Mouse (Mus musculus): ENCODE data around the gene Arhgap24. TPM values are rescaled to one million over a fixed set of nuclear protein-coding genes. Genes with fewer than 3 reads are reported as not detected.

Gene Arhgap24
- polyA plus RNA-seq, 1 experiment from 2014 or later: 13.3 TPM

GRCm38 (mm10) chr5:102723558-102723957, 242.4 kb downstream of the Arhgap24 start:
- Histone ChIP-seq H3K27ac (ENCODE audit: low read length) (no peak overlapping the region), H3K4me2 (ENCODE audit: low read length) (no peak overlapping the region), H3K36me3 (ENCODE audit: control insufficient read depth, insufficient read depth, low read length) (no peaks in the 10 kb centered on the region), H3K27me3 (ENCODE audit: control insufficient read depth, insufficient read depth, low read depth, low read length) (no peaks in the 10 kb centered on the region), H3K4me3 (ENCODE audit: low read depth, low read length) (no peak overlapping the region), H3K4me1 (ENCODE audit: control insufficient read depth, insufficient read depth, low read length) (peaks cover 3% of the 10 kb centered on the region; the same call in 1 of the 2 replicates), H3K9ac (ENCODE audit: low read depth, low read length) (no peak overlapping the region), H3K9me3 (replicated peaks; ENCODE audit: control insufficient read depth, low read length, poor library complexity, severe bottlenecking) (no peaks in the 10 kb centered on the region)
- 96% methylated on average over 3 of the region's 3 CpGs for WGBS
- no peak for ATAC-seq

- no peaks in the 10 kb centered on the region for H3K36me3 ChIP-seq (ENCODE audit: control insufficient read depth, insufficient read depth, low read length)
Measured at GRCm38 (mm10) chr5:102724813-102725348, 243.7 kb downstream of the Arhgap24 start.

GRCm38 (mm10) chr5:102725365-102725764, 244.2 kb downstream of the Arhgap24 start:
- H3K4me3 ChIP-seq (ENCODE audit: low read depth, low read length): no peak overlapping the region
- WGBS: 77% methylated on average over 6 of the region's 6 CpGs
- no peak overlapping the region for H3K4me2 ChIP-seq (ENCODE audit: low read length)
- no peak overlapping the region for H3K9ac ChIP-seq (ENCODE audit: low read depth, low read length)
- no peak for ATAC-seq
- no peaks in the 10 kb centered on the region for H3K9me3 ChIP-seq (replicated peaks; ENCODE audit: control insufficient read depth, low read length, poor library complexity, severe bottlenecking)
- H3K4me1 ChIP-seq (ENCODE audit: control insufficient read depth, insufficient read depth, low read length): no peaks in the 10 kb centered on the region
- H3K36me3 ChIP-seq (ENCODE audit: control insufficient read depth, insufficient read depth, low read length): no peaks in the 10 kb centered on the region
- no peak overlapping the region for H3K27ac ChIP-seq (ENCODE audit: low read length)
- no peaks in the 10 kb centered on the region for H3K27me3 ChIP-seq (ENCODE audit: control insufficient read depth, insufficient read depth, low read depth, low read length)

More at GRCm38 (mm10) chr5:102724813-102725348, 243.7 kb downstream of the Arhgap24 start:
- Histone ChIP-seq H3K4me3 (ENCODE audit: low read depth, low read length) (no peak overlapping the region), H3K9me3 (replicated peaks; ENCODE audit: control insufficient read depth, low read length, poor library complexity, severe bottlenecking) (no peaks in the 10 kb centered on the region), H3K4me1 (ENCODE audit: control insufficient read depth, insufficient read depth, low read length) (no peaks in the 10 kb centered on the region; the same call in 1 of the 2 replicates), H3K27me3 (ENCODE audit: control insufficient read depth, insufficient read depth, low read depth, low read length) (no peaks in the 10 kb centered on the region), H3K9ac (ENCODE audit: low read depth, low read length) (no peak overlapping the region), H3K27ac (ENCODE audit: low read length) (no peak overlapping the region), H3K4me2 (ENCODE audit: low read length) (no peak overlapping the region)
- whole genome bisulfite sequencing: 53% methylated on average over 9 of the region's 9 CpGs
- ATAC-seq: no peak

GRCm38 (mm10) chr5:102726985-102727384, 245.8 kb downstream of the Arhgap24 start:
- Histone ChIP-seq H3K4me3 (ENCODE audit: low read depth, low read length) (no peak overlapping the region), H3K27me3 (ENCODE audit: control insufficient read depth, insufficient read depth, low read depth, low read length) (no peaks in the 10 kb centered on the region), H3K36me3 (ENCODE audit: control insufficient read depth, insufficient read depth, low read length) (no peaks in the 10 kb centered on the region), H3K9ac (ENCODE audit: low read depth, low read length) (no peak overlapping the region), H3K27ac (ENCODE audit: low read length) (no peak overlapping the region), H3K9me3 (replicated peaks; ENCODE audit: control insufficient read depth, low read length, poor library complexity, severe bottlenecking) (no peaks in the 10 kb centered on the region), H3K4me1 (ENCODE audit: control insufficient read depth, insufficient read depth, low read length) (no peaks in the 10 kb centered on the region), H3K4me2 (ENCODE audit: low read length) (no peak overlapping the region)
- no peak for ATAC-seq
- WGBS: 69% methylated on average over 4 of the region's 4 CpGs

GRCm38 (mm10) chr5:102728531-102728930, 247.3 kb downstream of the Arhgap24 start:
- Histone ChIP-seq H3K36me3 (ENCODE audit: control insufficient read depth, insufficient read depth, low read length) (no peaks in the 10 kb centered on the region), H3K9ac (ENCODE audit: low read depth, low read length) (no peak overlapping the region), H3K4me1 (ENCODE audit: control insufficient read depth, insufficient read depth, low read length) (no peaks in the 10 kb centered on the region), H3K4me2 (ENCODE audit: low read length) (no peak overlapping the region), H3K27ac (ENCODE audit: low read length) (no peak overlapping the region), H3K27me3 (ENCODE audit: control insufficient read depth, insufficient read depth, low read depth, low read length) (no peaks in the 10 kb centered on the region), H3K4me3 (ENCODE audit: low read depth, low read length) (no peak overlapping the region), H3K9me3 (replicated peaks; ENCODE audit: control insufficient read depth, low read length, poor library complexity, severe bottlenecking) (no peaks in the 10 kb centered on the region)
- no peak for ATAC-seq

GRCm38 (mm10) chr5:102729476-102729875, 248.3 kb downstream of the Arhgap24 start:
- no peaks in the 10 kb centered on the region for H3K36me3 ChIP-seq (ENCODE audit: control insufficient read depth, insufficient read depth, low read length)
- no peaks in the 10 kb centered on the region for H3K4me1 ChIP-seq (ENCODE audit: control insufficient read depth, insufficient read depth, low read length)
- H3K27ac ChIP-seq (ENCODE audit: low read length): no peak overlapping the region
- no peaks in the 10 kb centered on the region for H3K9me3 ChIP-seq (replicated peaks; ENCODE audit: control insufficient read depth, low read length, poor library complexity, severe bottlenecking)
- ATAC-seq: no peak
- 78% methylated on average over 3 of the region's 3 CpGs for WGBS
- no peak overlapping the region for H3K4me3 ChIP-seq (ENCODE audit: low read depth, low read length)
- H3K4me2 ChIP-seq (ENCODE audit: low read length): no peak overlapping the region
- H3K27me3 ChIP-seq (ENCODE audit: control insufficient read depth, insufficient read depth, low read depth, low read length): no peaks in the 10 kb centered on the region
- no peak overlapping the region for H3K9ac ChIP-seq (ENCODE audit: low read depth, low read length)

- H3K9me3 ChIP-seq (replicated peaks; ENCODE audit: control insufficient read depth, low read length, poor library complexity, severe bottlenecking): no peaks in the 10 kb centered on the region
- no peaks in the 10 kb centered on the region for H3K36me3 ChIP-seq (ENCODE audit: control insufficient read depth, insufficient read depth, low read length)
- H3K27ac ChIP-seq (ENCODE audit: low read length): no peak overlapping the region
- no peaks in the 10 kb centered on the region for H3K27me3 ChIP-seq (ENCODE audit: control insufficient read depth, insufficient read depth, low read depth, low read length)
- no peak overlapping the region for H3K4me3 ChIP-seq (ENCODE audit: low read depth, low read length)
- no peak overlapping the region for H3K9ac ChIP-seq (ENCODE audit: low read depth, low read length)
- 93% methylated on average over 5 of the region's 5 CpGs for WGBS
- H3K4me1 ChIP-seq (ENCODE audit: control insufficient read depth, insufficient read depth, low read length): no peaks in the 10 kb centered on the region
- no peak overlapping the region for H3K4me2 ChIP-seq (ENCODE audit: low read length)
- no peak for ATAC-seq
Measured at GRCm38 (mm10) chr5:102736131-102736530, 254.9 kb downstream of the Arhgap24 start.

- WGBS: 66% methylated on average over 5 of the region's 5 CpGs
- Histone ChIP-seq H3K9ac (ENCODE audit: low read depth, low read length) (no peak overlapping the region), H3K27ac (ENCODE audit: low read length) (no peak overlapping the region), H3K9me3 (replicated peaks; ENCODE audit: control insufficient read depth, low read length, poor library complexity, severe bottlenecking) (no peaks in the 10 kb centered on the region), H3K4me3 (ENCODE audit: low read depth, low read length) (no peak overlapping the region), H3K4me2 (ENCODE audit: low read length) (no peak overlapping the region), H3K4me1 (ENCODE audit: control insufficient read depth, insufficient read depth, low read length) (no peaks in the 10 kb centered on the region), H3K36me3 (ENCODE audit: control insufficient read depth, insufficient read depth, low read length) (no peaks in the 10 kb centered on the region), H3K27me3 (ENCODE audit: control insufficient read depth, insufficient read depth, low read depth, low read length) (no peaks in the 10 kb centered on the region)
- no peak for ATAC-seq
Measured at GRCm38 (mm10) chr5:102742554-102743255, 261.5 kb downstream of the Arhgap24 start.

- Histone ChIP-seq H3K4me3 (ENCODE audit: low read depth, low read length) (no peak overlapping the region), H3K9ac (ENCODE audit: low read depth, low read length) (no peak overlapping the region), H3K27me3 (ENCODE audit: control insufficient read depth, insufficient read depth, low read depth, low read length) (no peaks in the 10 kb centered on the region), H3K4me2 (ENCODE audit: low read length) (no peak overlapping the region), H3K4me1 (ENCODE audit: control insufficient read depth, insufficient read depth, low read length) (no peaks in the 10 kb centered on the region), H3K36me3 (ENCODE audit: control insufficient read depth, insufficient read depth, low read length) (no peaks in the 10 kb centered on the region), H3K9me3 (replicated peaks; ENCODE audit: control insufficient read depth, low read length, poor library complexity, severe bottlenecking) (no peaks in the 10 kb centered on the region), H3K27ac (ENCODE audit: low read length) (no peak overlapping the region)
- WGBS: 86% methylated on average over 3 of the region's 3 CpGs
- no peak for ATAC-seq
Measured at GRCm38 (mm10) chr5:102743436-102743835, 262.2 kb downstream of the Arhgap24 start.
